Mouse (Mus musculus) megakaryocyte, embryonic 14.5 days (primary cell): ENCODE data around the gene Amd2.

Source experiments
- FLI1 ChIP-seq: IDR thresholded peaks from 2 replicates; pipeline ENCODE4 v1.6.1; 2012; ENCODE audit warnings: low read length, inconsistent platforms, mixed read lengths
- GATA1 ChIP-seq: IDR thresholded peaks from 3 replicates; pipeline ENCODE4 v1.6.1; 2012; ENCODE audit warnings: mixed read lengths, low read length, inconsistent platforms, borderline replicate concordance

DNA sequence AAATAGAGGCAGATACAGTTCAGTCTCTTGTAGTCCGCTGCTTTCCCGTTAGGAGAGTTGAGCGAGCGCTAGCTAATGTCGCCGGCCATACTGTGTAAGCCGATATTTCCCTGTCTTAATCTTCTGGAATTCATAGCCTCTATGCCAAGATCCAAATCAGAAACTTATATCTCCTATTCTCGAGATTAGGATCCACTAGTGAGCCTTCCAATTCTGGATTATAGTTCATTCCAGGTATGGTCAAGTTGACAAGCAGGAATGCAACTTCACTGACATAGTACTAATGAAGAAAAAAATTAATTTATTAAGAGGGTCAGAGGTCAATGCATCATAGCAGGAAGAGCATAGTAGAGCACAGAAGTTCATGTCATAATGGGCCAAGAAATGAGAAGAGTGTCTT, at the start of gene Amd2:
- TF ChIP-seq GATA1 (no peak), FLI1 (no peak)
